Mouse (Mus musculus) heart, embryonic 15.5 days (tissue): ENCODE data around the gene Npy4r. TPM values are rescaled to one million over a fixed set of nuclear protein-coding genes. Genes with fewer than 3 reads are reported as not detected.

Experiments
- ATAC-seq: fragments of 200-750 bp; cut with Nextera tagmentation; replicated peaks from 2 replicates; pipeline ENCODE4 v1.8.0; 2017; ENCODE audit warnings: low read depth, moderate TSS enrichment; ENCODE audit not compliant: insufficient number of reproducible peaks, insufficient read depth, low FRiP score
- H3K27ac ChIP-seq: fragments of 300-500 bp; sonication (generic); 2 replicates; pipeline ENCODE4 v1.5.1; 2015; ENCODE audit warnings: mild to moderate bottlenecking, inconsistent platforms
- H3K27me3 ChIP-seq: fragments of 300-500 bp; sonication (generic); 2 replicates; pipeline ENCODE4 v1.6.1; 2015; ENCODE audit warnings: inconsistent platforms
- H3K36me3 ChIP-seq: fragments of 300-500 bp; sonication (generic); 2 replicates; pipeline ENCODE4 v1.6.1; 2015; ENCODE audit warnings: mild to moderate bottlenecking, inconsistent platforms
- H3K4me1 ChIP-seq: fragments of 300-500 bp; sonication (generic); replicated peaks from 2 replicates; pipeline ENCODE4 v1.6.1; 2015; ENCODE audit warnings: inconsistent platforms
- H3K4me2 ChIP-seq: fragments of 300-500 bp; sonication (generic); 2 replicates; pipeline ENCODE4 v1.6.1; 2015; ENCODE audit warnings: inconsistent platforms, mild to moderate bottlenecking, moderate library complexity
- H3K4me3 ChIP-seq: fragments of 300-500 bp; sonication (generic); 2 replicates; pipeline ENCODE4 v1.5.1; 2015; ENCODE audit warnings: mild to moderate bottlenecking, inconsistent platforms
- H3K9ac ChIP-seq: fragments of 300-500 bp; sonication (generic); 2 replicates; pipeline ENCODE4 v1.6.1; 2015; ENCODE audit warnings: mild to moderate bottlenecking, inconsistent platforms
- H3K9me3 ChIP-seq: fragments of 300-500 bp; sonication (generic); replicated peaks from 2 replicates; pipeline ENCODE4 v1.6.1; 2016; ENCODE audit warnings: inconsistent platforms
- WGBS: fragments of 180-500 bp; shearing (Covaris S2); methylation state at CpG from one replicate; pipeline ENCODE4 v1.1.7; 2015; ENCODE audit warnings: mixed read lengths; 5-methylcytosine and 5-hydroxymethylcytosine counted together
- polyA plus RNA-seq: library from polyadenylated mRNA; unstranded; fragments of >200 nt; fragmentation: Nextera tagmentation; extraction: Ambion mirVana; gene quantifications from 2 replicates; pipeline ENCODE4 v1.2.1, GENCODE M21; 2015

The Npy4r gene
- 0.13 and 0.15 TPM in 2 replicates for polyA plus RNA-seq

DNA sequence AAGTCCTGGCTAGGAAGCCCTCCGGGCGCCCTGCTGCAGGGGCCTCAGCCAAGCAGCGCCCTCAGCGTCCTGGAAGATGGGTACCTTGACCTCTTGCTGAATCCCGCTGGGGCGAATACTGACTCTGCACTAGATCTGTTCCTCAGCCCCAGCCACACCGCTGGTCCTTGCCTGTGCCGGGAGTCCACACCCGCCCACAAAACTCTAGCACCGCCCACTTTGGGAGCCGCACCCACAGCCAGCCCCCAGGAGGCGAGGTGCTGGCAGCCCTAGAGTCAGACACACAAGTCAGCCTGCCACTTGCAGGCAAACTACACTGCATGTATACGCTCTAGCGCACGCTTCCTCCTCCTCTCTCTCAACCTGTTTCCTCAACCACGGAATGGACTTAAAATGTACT, at the start of gene Npy4r:
TSS of gene Npy4r (minus strand) at position 148 of the 400 bp plus-strand sequence.
- Histone ChIP-seq H3K27ac (no peak within 1 kb of the TSS), H3K9ac (no peak within 1 kb of the TSS), H3K9me3 (no peaks in the 10 kb centered on the region), H3K4me1 (peaks cover 6% of the 10 kb centered on the region), H3K4me2 (peak within 1 kb of the TSS; percentile 56), H3K27me3 (peaks cover 8% of the 10 kb centered on the region), H3K36me3 (no peaks in the 10 kb centered on the region), H3K4me3 (peak within 1 kb of the TSS; percentile 21)
- WGBS = 13% methylated on average over 16 of the region's 16 CpGs
- ATAC-seq = peak; percentile 76

DNA sequence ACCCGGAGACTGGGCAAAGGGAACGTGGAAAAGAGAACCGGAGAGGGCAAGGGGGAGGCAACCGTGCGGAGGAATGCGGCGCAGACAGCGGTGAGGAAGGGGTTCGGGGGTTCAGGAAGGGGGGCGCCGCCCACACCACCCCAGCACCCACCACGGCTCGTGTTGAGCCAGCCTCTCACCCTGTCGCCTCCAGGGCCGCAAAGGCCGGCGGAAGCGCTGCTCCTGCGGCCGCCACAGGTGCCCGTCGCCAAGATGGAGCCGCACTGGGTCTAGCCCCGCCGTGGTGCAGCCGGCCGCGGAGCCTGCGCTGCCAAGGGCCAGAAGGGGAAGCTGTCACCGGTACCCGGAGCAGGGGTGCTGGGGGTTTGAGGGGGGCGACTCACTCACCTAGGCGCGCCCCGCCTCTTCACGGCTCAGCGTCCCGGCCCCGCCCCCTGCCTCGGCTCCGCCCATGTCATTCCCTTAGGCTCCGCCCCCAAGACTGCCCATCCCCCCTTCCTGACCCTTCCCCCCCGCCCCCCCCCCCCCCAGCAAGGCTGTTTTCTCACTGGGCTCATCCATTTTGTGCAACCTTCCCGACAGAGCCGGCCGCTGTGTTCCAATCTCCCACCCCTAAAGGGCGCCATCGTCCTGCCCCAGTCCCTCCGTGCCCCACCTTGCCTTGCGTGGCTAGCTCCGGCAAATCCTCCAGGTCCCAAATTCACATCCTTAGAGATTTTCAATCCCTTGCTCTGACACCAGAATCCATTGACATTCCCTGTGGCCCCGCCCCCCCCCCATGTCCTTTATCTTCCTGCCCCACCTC, 49.1 kb upstream of the Npy4r start, which contains the start of gene Gprin2:
TSS of gene Gprin2 (minus strand) at position 423 of the 805 bp plus-strand sequence.
- Histone ChIP-seq H3K9me3 (no peaks in the 10 kb centered on the region), H3K27me3 (peaks cover 18% of the 10 kb centered on the region), H3K4me2 (peak within 1 kb of the TSS; percentile 99), H3K4me1 (peaks cover 9% of the 10 kb centered on the region), H3K9ac (peak within 1 kb of the TSS; percentile 59), H3K27ac (no peak within 1 kb of the TSS), H3K4me3 (peak within 1 kb of the TSS; percentile 70), H3K36me3 (no peaks in the 10 kb centered on the region)
- WGBS = 3% methylated on average over 49 of the region's 52 CpGs
- no peak; the same call in 1 of the 2 replicates for ATAC-seq

DNA sequence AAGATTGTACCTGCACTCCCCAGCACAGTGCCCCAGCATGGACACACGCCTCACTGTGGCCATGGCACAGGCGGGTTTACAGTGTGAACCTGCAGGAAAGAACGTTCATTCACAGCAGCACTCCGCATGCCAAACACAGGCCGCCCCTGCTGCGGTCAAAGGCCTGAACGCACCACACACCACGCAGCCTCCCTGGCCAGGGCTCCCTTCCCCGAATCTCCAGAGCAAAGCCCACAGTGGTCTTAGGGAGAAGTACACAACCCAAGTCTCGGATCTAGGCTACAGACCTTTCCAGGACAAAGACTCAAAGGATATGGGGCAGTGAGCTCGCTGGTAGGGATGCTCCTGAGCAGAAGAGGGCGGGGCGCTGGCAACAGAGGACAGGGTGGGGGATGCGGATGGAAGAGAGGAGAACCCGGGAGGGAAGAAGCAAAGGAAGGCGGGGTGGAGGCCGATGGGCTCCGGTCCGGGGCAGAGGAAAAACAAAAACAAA, 48.5 kb upstream of the Npy4r start:
- H3K9ac ChIP-seq = peak overlapping the region; percentile 59
- H3K27me3 ChIP-seq = peaks cover 18% of the 10 kb centered on the region
- no peak overlapping the region for H3K27ac ChIP-seq
- no peaks in the 10 kb centered on the region for H3K9me3 ChIP-seq
- H3K4me2 ChIP-seq = peak overlapping the region; percentile 99
- ATAC-seq = peak; percentile 59; the same call in 1 of the 2 replicates
- H3K4me3 ChIP-seq = peak overlapping the region; percentile 70
- peaks cover 12% of the 10 kb centered on the region for H3K4me1 ChIP-seq
- 10% methylated on average over 19 of the region's 19 CpGs for WGBS
- no peaks in the 10 kb centered on the region for H3K36me3 ChIP-seq

DNA sequence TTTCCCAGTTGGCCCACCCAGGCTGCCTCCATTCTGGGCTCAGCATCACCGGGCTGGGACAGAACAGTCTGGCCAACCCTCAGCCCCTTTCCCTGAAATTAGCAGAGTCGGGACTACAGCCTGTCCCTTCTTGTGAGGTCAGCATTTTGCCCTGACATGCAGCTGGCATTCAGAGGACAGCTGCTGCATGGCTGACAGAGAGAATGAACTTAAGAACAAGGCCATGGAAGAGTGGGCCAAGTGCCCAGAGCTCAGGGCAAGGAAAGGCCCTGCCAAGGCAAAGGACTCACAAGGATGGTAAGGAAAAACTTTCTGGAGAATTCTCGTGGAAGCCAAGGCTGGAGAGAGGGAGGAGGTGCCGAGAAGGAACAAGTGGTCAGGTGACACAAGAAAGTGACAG, 44.4 kb upstream of the Npy4r start:
- H3K4me3 ChIP-seq = no peak overlapping the region
- no peaks in the 10 kb centered on the region for H3K36me3 ChIP-seq
- H3K9me3 ChIP-seq = no peaks in the 10 kb centered on the region
- no peak overlapping the region for H3K9ac ChIP-seq
- H3K27me3 ChIP-seq = peaks cover 13% of the 10 kb centered on the region
- no peak overlapping the region for H3K4me2 ChIP-seq
- 41% methylated on average over 4 of the region's 4 CpGs for WGBS
- H3K27ac ChIP-seq = no peak overlapping the region
- H3K4me1 ChIP-seq = peaks cover 12% of the 10 kb centered on the region
- ATAC-seq = no peak

DNA sequence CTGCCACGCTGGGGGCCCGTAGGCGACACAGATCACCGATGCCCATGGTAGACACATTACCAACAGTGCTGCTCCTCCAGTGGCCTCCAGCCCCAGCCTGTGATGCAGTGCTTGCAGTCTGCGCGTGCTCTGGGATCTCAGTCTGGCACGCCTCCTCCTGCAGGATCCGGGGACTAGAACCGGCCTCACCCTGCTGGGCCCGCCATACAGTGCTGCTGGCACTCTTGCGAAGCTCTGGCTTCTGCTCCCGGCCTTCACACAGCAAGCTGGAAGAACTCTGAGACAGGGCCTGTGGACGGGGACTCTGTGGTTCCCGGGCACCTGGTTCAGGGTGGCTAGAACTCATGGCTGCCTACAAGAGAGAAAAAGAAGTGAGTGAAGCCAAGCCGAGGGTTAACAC, 43.2 kb upstream of the Npy4r start:
- Histone ChIP-seq H3K4me2 (no peak overlapping the region), H3K9ac (no peak overlapping the region), H3K4me3 (no peak overlapping the region), H3K4me1 (0 out of 2 replicates have a peak, but pooled peaks cover 2% of the 10 kb centered on the region), H3K27me3 (peaks cover 10% of the 10 kb centered on the region), H3K36me3 (no peaks in the 10 kb centered on the region), H3K9me3 (no peaks in the 10 kb centered on the region), H3K27ac (no peak overlapping the region)
- 85% methylated on average over 15 of the region's 15 CpGs for WGBS
- ATAC-seq = no peak

DNA sequence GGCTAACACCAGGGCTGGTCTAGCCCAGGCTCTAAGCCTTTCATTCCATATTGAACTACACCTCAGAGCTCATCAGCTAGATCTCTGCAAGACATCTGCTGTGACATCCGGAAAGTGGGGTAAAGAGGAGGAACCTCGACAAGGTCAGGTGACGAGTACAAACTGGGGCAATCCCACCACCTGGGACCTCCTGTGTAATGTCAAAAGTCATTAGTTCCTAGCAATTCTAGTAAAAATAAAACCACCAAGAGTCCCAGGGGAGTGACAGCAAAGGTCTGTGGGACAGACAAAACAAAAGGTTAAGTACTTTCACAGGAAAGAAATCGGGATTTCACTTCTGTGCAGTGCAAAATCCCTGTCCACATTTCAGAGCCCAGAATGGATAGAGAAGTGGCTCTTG, 41.6 kb upstream of the Npy4r start:
- Histone ChIP-seq H3K27me3 (peaks cover 2% of the 10 kb centered on the region; the same call in 1 of the 2 replicates), H3K4me1 (0 out of 2 replicates have a peak, but pooled peaks cover 2% of the 10 kb centered on the region), H3K9ac (no peak overlapping the region), H3K4me2 (no peak overlapping the region), H3K36me3 (no peaks in the 10 kb centered on the region), H3K4me3 (no peak overlapping the region), H3K27ac (no peak overlapping the region), H3K9me3 (no peaks in the 10 kb centered on the region)
- 83% methylated on average over 4 of the region's 4 CpGs for WGBS
- ATAC-seq = no peak

DNA sequence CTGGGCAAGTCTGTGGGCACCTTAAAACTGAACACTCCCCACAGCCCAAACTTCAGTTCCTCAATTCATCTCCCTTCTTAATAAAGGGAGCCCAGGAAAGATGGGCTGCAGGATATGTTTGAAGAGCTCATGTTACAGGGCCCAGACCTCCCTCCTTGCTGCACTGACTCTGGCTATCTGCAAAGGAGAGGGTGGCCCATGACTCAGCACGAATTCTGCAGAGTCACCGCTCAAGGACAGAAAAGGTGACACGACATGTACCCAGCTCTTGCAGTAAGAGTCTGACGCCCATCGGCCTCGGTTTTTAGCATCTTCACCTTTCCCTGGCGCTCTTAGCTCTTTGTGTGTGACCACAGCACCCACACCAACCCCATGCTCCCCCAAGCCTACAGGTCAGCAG, 38.1 kb upstream of the Npy4r start:
- no peak overlapping the region for H3K4me2 ChIP-seq
- 63% methylated on average over 7 of the region's 7 CpGs for WGBS

DNA sequence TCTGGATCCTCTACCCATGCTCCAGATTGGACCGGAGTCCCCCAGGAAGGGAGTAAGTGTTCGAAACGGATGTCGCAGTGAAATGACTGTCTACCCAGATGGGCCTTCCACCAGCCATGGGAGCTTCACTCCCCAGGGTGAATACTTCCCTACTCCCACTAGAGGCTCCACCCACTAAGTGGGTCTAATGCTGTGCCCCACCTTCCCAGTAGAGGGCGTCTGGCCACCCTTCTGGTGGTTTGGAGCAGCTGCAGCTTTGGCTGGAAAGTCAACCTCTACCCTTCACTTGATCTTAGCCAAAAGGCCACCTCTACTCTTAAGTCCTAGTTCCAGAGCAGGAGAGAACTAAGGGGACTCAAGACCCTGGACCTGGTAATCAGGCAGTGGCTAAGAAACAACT, 36.3 kb upstream of the Npy4r start:
- no peaks in the 10 kb centered on the region for H3K36me3 ChIP-seq
- H3K4me2 ChIP-seq = no peak overlapping the region
- H3K27me3 ChIP-seq = no peaks in the 10 kb centered on the region
- no peak for ATAC-seq
- no peaks in the 10 kb centered on the region for H3K9me3 ChIP-seq
- H3K4me3 ChIP-seq = no peak overlapping the region
- no peaks in the 10 kb centered on the region for H3K4me1 ChIP-seq
- H3K27ac ChIP-seq = no peak overlapping the region
- WGBS = 68% methylated on average over 5 of the region's 5 CpGs
- H3K9ac ChIP-seq = no peak overlapping the region

More for the DNA sequence above, 38.1 kb upstream of the Npy4r start:
- Histone ChIP-seq H3K9me3 (no peaks in the 10 kb centered on the region), H3K4me1 (no peaks in the 10 kb centered on the region), H3K36me3 (no peaks in the 10 kb centered on the region), H3K4me3 (no peak overlapping the region), H3K9ac (no peak overlapping the region), H3K27ac (no peak overlapping the region), H3K27me3 (no peaks in the 10 kb centered on the region)
- ATAC-seq = no peak

DNA sequence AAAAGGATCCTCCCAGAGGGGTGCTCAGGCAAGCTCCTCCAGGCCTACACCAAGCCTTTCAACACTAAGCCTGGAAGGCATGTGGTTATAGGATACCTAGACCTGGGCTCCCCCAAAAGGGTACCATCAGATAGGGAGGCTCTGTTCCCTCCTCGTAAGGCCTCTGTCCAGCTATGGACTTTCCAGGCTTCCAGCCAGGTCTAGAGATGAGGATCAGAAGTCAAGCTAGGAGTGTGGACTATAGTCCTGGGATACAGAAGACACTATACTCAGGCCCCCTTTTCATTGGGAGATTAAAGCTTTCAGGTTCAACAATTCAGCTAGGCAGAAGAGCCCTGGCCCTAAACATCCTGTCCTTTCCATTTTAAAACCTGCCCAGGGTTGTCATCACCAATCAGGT, 30.8 kb upstream of the Npy4r start:
- ATAC-seq = no peak
- no peak overlapping the region for H3K27ac ChIP-seq
- H3K36me3 ChIP-seq = no peaks in the 10 kb centered on the region
- no peak overlapping the region for H3K4me3 ChIP-seq
- H3K4me2 ChIP-seq = no peak overlapping the region
- no peak overlapping the region for H3K9ac ChIP-seq
- no peaks in the 10 kb centered on the region for H3K9me3 ChIP-seq
- H3K4me1 ChIP-seq = no peaks in the 10 kb centered on the region
- no peaks in the 10 kb centered on the region for H3K27me3 ChIP-seq
- WGBS = 67% methylated on average over 1 of the region's 1 CpGs

DNA sequence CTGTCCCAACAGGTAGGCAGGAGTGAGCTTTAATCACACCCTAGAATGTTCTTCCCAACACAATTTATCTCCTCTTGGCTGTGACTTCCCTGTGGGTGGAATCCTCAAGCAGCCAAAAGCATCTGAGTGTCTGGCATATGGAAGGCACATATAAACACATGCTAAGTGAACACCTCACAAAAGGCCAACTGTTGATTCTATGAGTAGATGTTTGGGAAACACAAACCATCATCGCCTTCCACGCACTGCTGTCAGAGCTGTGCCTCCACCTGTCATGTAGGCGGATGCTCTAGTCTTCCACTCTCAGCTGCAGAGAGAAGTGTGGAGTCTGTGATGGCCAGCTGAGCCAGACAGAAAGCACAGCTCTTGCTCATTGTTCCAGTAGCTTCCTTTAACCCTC, 27.1 kb upstream of the Npy4r start:
- Histone ChIP-seq H3K9me3 (no peaks in the 10 kb centered on the region), H3K4me1 (no peaks in the 10 kb centered on the region), H3K4me3 (no peak overlapping the region), H3K4me2 (no peak overlapping the region), H3K27me3 (no peaks in the 10 kb centered on the region), H3K27ac (no peak overlapping the region), H3K36me3 (no peaks in the 10 kb centered on the region), H3K9ac (no peak overlapping the region)
- WGBS = 90% methylated on average over 3 of the region's 3 CpGs
- no peak for ATAC-seq

DNA sequence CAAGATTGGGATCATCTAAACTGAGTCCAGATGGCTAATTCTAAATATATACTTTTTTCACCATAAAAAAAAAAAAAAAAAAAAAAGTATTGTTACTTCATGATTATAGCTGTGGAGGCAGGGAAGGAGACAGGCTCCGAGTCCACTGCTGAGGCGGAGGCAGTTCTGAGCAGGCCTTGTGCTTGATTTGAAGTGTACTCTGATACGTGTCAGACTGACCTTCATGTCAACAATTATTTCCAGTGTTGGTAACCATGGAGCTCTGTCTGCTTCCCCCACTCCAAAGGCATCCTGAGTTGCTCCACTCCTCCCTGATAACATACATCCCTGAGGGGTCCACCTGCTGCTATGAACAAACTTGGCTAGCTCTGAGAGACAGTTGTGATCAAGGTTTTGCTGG, 18.8 kb upstream of the Npy4r start:
- no peak for ATAC-seq
- Histone ChIP-seq H3K27ac (no peak overlapping the region), H3K9me3 (no peaks in the 10 kb centered on the region), H3K4me3 (no peak overlapping the region), H3K9ac (no peak overlapping the region), H3K4me2 (no peak overlapping the region), H3K27me3 (no peaks in the 10 kb centered on the region), H3K4me1 (peaks cover 4% of the 10 kb centered on the region; the same call in 1 of the 2 replicates), H3K36me3 (no peaks in the 10 kb centered on the region)
- 74% methylated on average over 3 of the region's 3 CpGs for WGBS

DNA sequence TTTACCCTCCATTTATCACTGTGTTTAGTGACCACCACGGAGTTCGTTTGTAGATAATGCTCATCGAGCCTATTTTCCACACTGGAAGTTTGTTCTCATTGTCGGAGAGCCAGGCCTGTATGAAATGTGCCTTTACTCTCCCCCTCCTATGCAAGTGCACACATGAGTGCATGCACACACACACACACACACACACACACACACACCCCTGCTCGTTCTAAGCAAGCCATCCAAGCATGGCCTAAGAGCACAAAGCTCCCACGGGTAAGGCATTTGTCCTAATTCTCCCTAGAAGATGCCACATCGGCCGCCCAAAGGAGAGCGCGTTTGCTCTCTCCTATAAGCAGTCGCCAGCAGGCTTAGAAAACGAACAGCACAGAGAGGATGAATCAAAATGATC, 3.5 kb upstream of the Npy4r start:
- Histone ChIP-seq H3K4me1 (peaks cover 6% of the 10 kb centered on the region), H3K4me3 (no peak overlapping the region), H3K4me2 (no peak overlapping the region), H3K9ac (no peak overlapping the region), H3K36me3 (no peaks in the 10 kb centered on the region), H3K9me3 (no peaks in the 10 kb centered on the region), H3K27ac (no peak overlapping the region), H3K27me3 (peaks cover 5% of the 10 kb centered on the region)
- WGBS = 77% methylated on average over 12 of the region's 12 CpGs
- no peak for ATAC-seq
